Mouse (Mus musculus) liver, embryonic 12.5 days (tissue): ENCODE measurements at regions not wholly inside any gene's neighbourhood (a gene's known extent, or its start where the extent isn't known, plus 50 kb on each side); places are given as distances from the start of the nearest gene placed in this dataset.

Experiments
- ATAC-seq: fragments of 200-750 bp; cut with Nextera tagmentation; 2 replicates; pipeline ENCODE4 v1.8.0; 2017; ENCODE audit warnings: moderate number of reproducible peaks, mild to moderate bottlenecking, moderate library complexity
- H3K27ac ChIP-seq: fragments of 300-500 bp; sonication (generic); 2 replicates; pipeline ENCODE4 v1.5.1; 2016; ENCODE audit warnings: mild to moderate bottlenecking
- H3K27me3 ChIP-seq: fragments of 300-500 bp; sonication (generic); replicated peaks from 2 replicates; pipeline ENCODE4 v1.6.1; 2016; ENCODE audit warnings: mild to moderate bottlenecking, moderate library complexity
- H3K36me3 ChIP-seq: fragments of 300-500 bp; sonication (generic); 2 replicates; pipeline ENCODE4 v1.6.1; 2016; ENCODE audit warnings: mild to moderate bottlenecking, moderate library complexity
- H3K4me1 ChIP-seq: fragments of 300-500 bp; sonication (generic); 2 replicates; pipeline ENCODE4 v1.6.1; 2016
- H3K4me2 ChIP-seq: fragments of 300-500 bp; sonication (generic); 2 replicates; pipeline ENCODE4 v1.6.1; 2016; ENCODE audit warnings: mild to moderate bottlenecking, moderate library complexity
- H3K4me3 ChIP-seq: fragments of 300-500 bp; sonication (generic); 2 replicates; pipeline ENCODE4 v1.5.1; 2016; ENCODE audit warnings: mild to moderate bottlenecking, moderate library complexity
- H3K9ac ChIP-seq: fragments of 300-500 bp; sonication (generic); 2 replicates; pipeline ENCODE4 v1.6.1; 2016; ENCODE audit warnings: mild to moderate bottlenecking, moderate library complexity
- H3K9me3 ChIP-seq: fragments of 300-500 bp; sonication (generic); replicated peaks from 2 replicates; pipeline ENCODE4 v1.6.1; 2016; ENCODE audit warnings: mild to moderate bottlenecking, moderate library complexity
- WGBS: fragments of 180-500 bp; shearing (Covaris S2); methylation state at CpG from one replicate; pipeline ENCODE4 v1.1.7; 2016; ENCODE audit not compliant: insufficient replicate concordance; 5-methylcytosine and 5-hydroxymethylcytosine counted together

DNA sequence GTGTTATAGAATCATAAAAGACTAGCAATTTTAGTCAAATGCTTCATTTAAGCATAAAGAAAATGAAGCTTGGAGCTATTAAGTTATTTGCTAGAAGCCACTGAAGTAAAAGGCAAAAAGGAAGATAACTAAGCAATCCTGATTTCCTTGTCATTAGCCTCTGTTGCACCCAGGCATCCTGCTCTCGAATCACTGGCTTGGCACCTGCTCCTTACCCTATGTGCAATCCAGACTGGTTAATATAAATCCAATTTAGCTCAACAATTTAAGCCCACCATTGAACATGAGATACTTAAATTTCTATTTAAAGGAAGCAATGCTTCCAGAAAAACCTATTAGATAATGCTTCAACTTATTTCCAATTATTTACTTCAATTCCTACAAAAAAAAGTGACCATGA lies 328.7 kb downstream of the Ptprc start:
- 50% methylated on average over 1 of the region's 1 CpGs for WGBS
- no peaks in the 10 kb centered on the region for H3K4me1 ChIP-seq

GRCm38 (mm10) chr1:137840531-137840930 lies 335.0 kb downstream of the Ptprc start:
- H3K9me3 ChIP-seq = no peaks in the 10 kb centered on the region
- no peak overlapping the region for H3K4me2 ChIP-seq
- H3K27me3 ChIP-seq = no peaks in the 10 kb centered on the region
- H3K4me1 ChIP-seq = no peaks in the 10 kb centered on the region
- ATAC-seq = no peak
- H3K36me3 ChIP-seq = no peaks in the 10 kb centered on the region
- no peak overlapping the region for H3K9ac ChIP-seq
- H3K4me3 ChIP-seq = no peak overlapping the region
- H3K27ac ChIP-seq = no peak overlapping the region

More for the DNA sequence above, 328.7 kb downstream of the Ptprc start:
- H3K36me3 ChIP-seq = no peaks in the 10 kb centered on the region
- H3K9me3 ChIP-seq = no peaks in the 10 kb centered on the region
- H3K27ac ChIP-seq = no peak overlapping the region
- no peak overlapping the region for H3K4me3 ChIP-seq
- H3K9ac ChIP-seq = no peak overlapping the region
- H3K27me3 ChIP-seq = no peaks in the 10 kb centered on the region
- ATAC-seq = no peak
- H3K4me2 ChIP-seq = no peak overlapping the region

DNA sequence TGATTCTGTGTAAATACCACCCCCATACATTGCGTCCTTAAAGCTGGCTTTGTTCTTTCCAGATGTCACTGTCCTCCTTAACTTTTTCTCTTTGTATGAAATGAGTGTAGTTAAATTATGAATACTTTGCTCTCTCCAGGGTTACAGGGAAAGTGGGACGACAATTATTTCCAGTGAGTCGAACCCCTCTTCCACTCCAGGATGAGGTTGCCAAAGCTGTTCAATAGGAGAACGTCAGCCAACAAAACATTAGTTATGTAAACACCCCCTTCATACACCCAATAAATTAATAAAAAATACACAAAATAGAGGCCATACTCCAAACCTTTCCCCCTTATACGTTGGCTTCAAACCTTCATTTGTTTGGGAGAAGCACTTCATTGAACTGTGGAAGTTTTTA lies 335.8 kb downstream of the Ptprc start:
- 64% methylated on average over 5 of the region's 5 CpGs for WGBS
- H3K4me3 ChIP-seq = no peak overlapping the region
- no peak for ATAC-seq

GRCm38 (mm10) chr1:137839263-137839662 lies 336.2 kb downstream of the Ptprc start:
- no peaks in the 10 kb centered on the region for H3K9me3 ChIP-seq
- no peak overlapping the region for H3K27ac ChIP-seq
- H3K4me2 ChIP-seq = no peak overlapping the region
- no peak for ATAC-seq
- H3K9ac ChIP-seq = no peak overlapping the region
- WGBS = 51% methylated on average over 2 of the region's 2 CpGs
- H3K36me3 ChIP-seq = no peaks in the 10 kb centered on the region
- no peaks in the 10 kb centered on the region for H3K27me3 ChIP-seq
- no peaks in the 10 kb centered on the region for H3K4me1 ChIP-seq
- H3K4me3 ChIP-seq = no peak overlapping the region

More for the DNA sequence above, 335.8 kb downstream of the Ptprc start:
- Histone ChIP-seq H3K4me2 (no peak overlapping the region), H3K27ac (no peak overlapping the region), H3K27me3 (no peaks in the 10 kb centered on the region), H3K4me1 (no peaks in the 10 kb centered on the region), H3K36me3 (no peaks in the 10 kb centered on the region), H3K9me3 (no peaks in the 10 kb centered on the region), H3K9ac (no peak overlapping the region)

GRCm38 (mm10) chr1:137838357-137838756 lies 337.2 kb downstream of the Ptprc start:
- WGBS = 63% methylated on average over 8 of the region's 8 CpGs
- no peak for ATAC-seq

DNA sequence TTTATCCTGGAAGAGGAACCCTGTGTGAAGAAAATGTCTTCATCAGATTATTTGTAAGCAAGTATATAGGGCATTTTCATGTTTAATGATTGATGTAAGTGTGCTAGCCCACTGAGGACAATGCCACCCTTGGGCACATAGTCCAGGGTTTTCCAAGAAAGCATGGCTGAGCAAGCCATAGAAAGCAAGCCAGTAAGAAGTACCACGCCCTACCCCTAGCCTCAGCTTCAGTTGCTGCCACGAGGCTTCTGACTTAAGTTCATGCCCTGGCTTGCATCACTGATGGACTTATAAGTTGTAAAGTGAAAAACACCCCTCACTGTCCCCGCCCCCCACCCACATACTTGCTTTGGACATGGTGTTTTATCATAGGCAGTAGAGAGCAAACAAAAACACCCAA lies 342.0 kb downstream of the Ptprc start:
- WGBS = 52% methylated on average over 3 of the region's 3 CpGs
- Histone ChIP-seq H3K4me1 (no peaks in the 10 kb centered on the region), H3K27me3 (no peaks in the 10 kb centered on the region), H3K27ac (no peak overlapping the region), H3K9ac (no peak overlapping the region), H3K4me2 (no peak overlapping the region), H3K36me3 (no peaks in the 10 kb centered on the region), H3K9me3 (no peaks in the 10 kb centered on the region), H3K4me3 (no peak overlapping the region)
- ATAC-seq = no peak

More at GRCm38 (mm10) chr1:137838357-137838756, 337.2 kb downstream of the Ptprc start:
- Histone ChIP-seq H3K36me3 (no peaks in the 10 kb centered on the region), H3K27me3 (no peaks in the 10 kb centered on the region), H3K27ac (no peak overlapping the region), H3K4me2 (no peak overlapping the region), H3K9me3 (no peaks in the 10 kb centered on the region), H3K4me1 (no peaks in the 10 kb centered on the region), H3K9ac (no peak overlapping the region), H3K4me3 (no peak overlapping the region)

GRCm38 (mm10) chr1:137831284-137831683 lies 344.2 kb downstream of the Ptprc start:
- no peak overlapping the region for H3K27ac ChIP-seq
- no peak overlapping the region for H3K4me2 ChIP-seq

DNA sequence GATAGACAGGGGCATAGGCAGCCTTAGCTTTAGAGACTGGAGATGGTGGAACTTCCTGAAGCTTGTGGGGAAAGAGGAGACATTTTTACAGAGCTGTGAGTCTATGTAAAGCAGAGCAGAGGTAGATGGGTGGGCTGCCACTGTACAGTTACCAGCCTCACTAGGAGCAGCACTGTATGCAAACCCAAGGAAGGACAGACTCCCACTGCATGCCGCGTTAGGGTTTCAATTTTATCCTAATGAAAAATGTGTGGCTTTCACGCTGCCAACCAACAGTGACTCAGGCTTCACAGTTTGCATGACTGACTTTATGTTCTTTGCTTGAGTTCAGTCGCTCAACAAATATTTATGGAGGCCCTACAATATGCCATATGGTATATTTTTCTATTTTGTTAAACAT lies 348.1 kb downstream of the Ptprc start:
- Histone ChIP-seq H3K9me3 (no peaks in the 10 kb centered on the region), H3K27ac (no peak overlapping the region), H3K4me2 (no peak overlapping the region), H3K9ac (no peak overlapping the region), H3K27me3 (no peaks in the 10 kb centered on the region), H3K4me1 (no peaks in the 10 kb centered on the region), H3K4me3 (no peak overlapping the region), H3K36me3 (no peaks in the 10 kb centered on the region)
- no peak for ATAC-seq
- 86% methylated on average over 4 of the region's 4 CpGs for WGBS

More at GRCm38 (mm10) chr1:137831284-137831683, 344.2 kb downstream of the Ptprc start:
- 39% methylated on average over 4 of the region's 4 CpGs for WGBS
- Histone ChIP-seq H3K4me1 (no peaks in the 10 kb centered on the region), H3K9ac (no peak overlapping the region), H3K4me3 (no peak overlapping the region), H3K36me3 (no peaks in the 10 kb centered on the region), H3K27me3 (no peaks in the 10 kb centered on the region), H3K9me3 (no peaks in the 10 kb centered on the region)
- no peak for ATAC-seq

DNA sequence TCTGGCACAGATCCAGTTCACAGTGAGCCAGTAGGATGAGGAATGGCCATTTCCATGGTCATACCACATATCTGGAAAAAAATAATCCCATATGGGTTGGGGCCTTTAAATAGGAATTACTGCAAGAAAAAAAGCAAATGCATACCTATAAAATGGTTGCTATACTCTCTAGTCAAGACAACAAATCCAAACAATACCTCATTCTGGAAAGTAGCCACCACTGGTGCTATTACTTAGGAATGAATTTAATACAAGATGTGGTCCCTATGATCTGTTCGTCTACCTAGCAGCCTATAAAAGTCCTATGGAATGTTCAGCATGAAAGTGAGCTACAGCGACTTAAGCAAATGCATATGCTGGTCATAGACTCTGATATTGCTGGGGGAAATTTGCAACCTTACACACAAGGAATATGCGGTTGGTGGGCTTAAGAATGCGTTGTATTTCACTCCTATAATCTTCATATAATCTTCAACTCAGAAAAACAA lies 360.1 kb downstream of the Ptprc start:
- no peak overlapping the region for H3K27ac ChIP-seq

DNA sequence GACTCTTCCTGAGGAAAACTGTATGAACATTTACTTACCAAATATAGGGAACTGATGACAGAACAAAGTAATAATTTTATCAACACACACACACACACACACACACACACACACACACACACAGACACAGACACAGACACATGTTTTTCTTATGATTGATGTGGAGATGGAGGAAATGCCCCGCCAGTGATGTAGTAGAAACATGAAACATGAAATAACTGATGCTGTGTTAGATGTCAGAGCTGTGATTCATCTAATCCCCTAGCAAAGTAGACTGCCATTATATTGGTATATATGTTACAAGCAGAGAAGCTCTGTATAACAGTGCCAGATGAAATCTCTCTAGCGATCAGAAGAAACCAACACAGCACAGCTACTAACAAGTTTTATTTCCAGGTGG lies 361.0 kb downstream of the Ptprc start:
- no peak for ATAC-seq
- no peak overlapping the region for H3K27ac ChIP-seq
- 59% methylated on average over 2 of the region's 2 CpGs for WGBS
- no peak overlapping the region for H3K4me3 ChIP-seq
- H3K4me2 ChIP-seq = no peak overlapping the region
- no peak overlapping the region for H3K9ac ChIP-seq
- no peaks in the 10 kb centered on the region for H3K9me3 ChIP-seq
- no peaks in the 10 kb centered on the region for H3K27me3 ChIP-seq
- H3K4me1 ChIP-seq = no peaks in the 10 kb centered on the region
- no peaks in the 10 kb centered on the region for H3K36me3 ChIP-seq

More for the DNA sequence above, 360.1 kb downstream of the Ptprc start:
- no peaks in the 10 kb centered on the region for H3K36me3 ChIP-seq
- ATAC-seq = no peak
- no peak overlapping the region for H3K4me3 ChIP-seq
- H3K9me3 ChIP-seq = no peaks in the 10 kb centered on the region
- no peaks in the 10 kb centered on the region for H3K27me3 ChIP-seq
- no peaks in the 10 kb centered on the region for H3K4me1 ChIP-seq
- H3K9ac ChIP-seq = no peak overlapping the region
- 65% methylated on average over 4 of the region's 4 CpGs for WGBS
- no peak overlapping the region for H3K4me2 ChIP-seq

DNA sequence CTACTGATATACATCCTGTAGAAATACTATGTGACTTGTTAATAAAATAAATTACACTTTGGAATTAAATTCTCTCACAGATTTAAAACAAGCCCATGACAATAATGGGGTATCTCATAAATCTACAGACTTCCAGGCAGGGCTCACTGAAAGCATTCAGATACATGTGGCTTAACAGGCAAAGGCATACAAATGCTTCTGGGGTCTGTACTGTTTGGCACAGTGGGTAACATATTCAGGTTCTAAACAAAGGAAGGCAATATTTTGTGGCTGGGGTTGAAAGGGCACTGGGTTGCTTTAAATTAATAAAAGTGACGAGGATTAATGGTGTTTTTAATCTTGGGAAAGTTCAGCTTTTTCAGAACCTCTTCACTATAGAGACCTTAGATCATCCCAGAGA lies 361.8 kb downstream of the Ptprc start:
- no peak overlapping the region for H3K4me2 ChIP-seq
- no peak overlapping the region for H3K9ac ChIP-seq
- no peaks in the 10 kb centered on the region for H3K36me3 ChIP-seq
- H3K9me3 ChIP-seq = no peaks in the 10 kb centered on the region
- WGBS = 57% methylated on average over 1 of the region's 1 CpGs
- ATAC-seq = no peak
- no peak overlapping the region for H3K4me3 ChIP-seq
- no peaks in the 10 kb centered on the region for H3K4me1 ChIP-seq
- H3K27me3 ChIP-seq = no peaks in the 10 kb centered on the region
- no peak overlapping the region for H3K27ac ChIP-seq

DNA sequence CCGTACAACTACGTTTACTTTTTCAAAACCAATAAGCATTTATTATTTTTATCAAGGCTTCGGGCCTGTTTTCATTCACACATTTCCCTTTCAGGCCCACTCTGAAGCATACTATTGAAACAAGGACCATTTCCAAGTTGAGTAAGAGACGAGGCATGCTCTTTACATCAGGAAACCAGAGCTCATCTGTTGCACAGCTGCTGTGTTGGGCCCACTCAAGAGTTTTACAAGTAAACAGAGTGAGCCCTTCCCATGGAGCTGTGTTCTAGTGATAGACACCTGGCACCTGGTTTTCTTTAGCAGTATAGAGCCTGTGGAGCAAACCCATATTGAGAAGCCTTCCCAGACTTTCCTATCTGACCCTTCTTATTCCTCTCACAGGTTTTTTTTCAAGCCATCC lies 363.5 kb downstream of the Ptprc start:
- Histone ChIP-seq H3K9ac (no peak overlapping the region), H3K4me1 (no peaks in the 10 kb centered on the region), H3K9me3 (no peaks in the 10 kb centered on the region), H3K27me3 (no peaks in the 10 kb centered on the region), H3K27ac (no peak overlapping the region), H3K4me3 (no peak overlapping the region), H3K36me3 (no peaks in the 10 kb centered on the region), H3K4me2 (no peak overlapping the region)
- 72% methylated on average over 4 of the region's 4 CpGs for WGBS
- ATAC-seq = no peak

DNA sequence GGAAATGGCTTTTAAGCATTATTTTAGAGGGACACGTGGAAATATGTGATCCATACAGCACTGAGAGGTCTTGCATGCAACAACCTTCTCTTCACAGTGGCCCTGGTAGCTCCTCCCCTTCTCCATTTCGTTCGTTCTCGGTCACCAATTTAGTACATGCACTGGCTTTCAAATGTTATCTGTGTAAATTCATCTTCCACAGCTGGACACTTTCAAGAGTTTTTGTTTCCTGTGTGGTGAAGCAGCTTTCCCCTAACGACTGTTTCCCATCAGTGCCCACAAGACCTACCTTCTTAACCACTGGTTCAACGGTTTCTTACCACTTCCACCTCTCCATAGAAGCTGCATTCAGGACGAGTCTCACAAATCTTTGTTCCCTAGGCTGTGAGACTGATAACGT lies 368.8 kb downstream of the Ptprc start:
- Histone ChIP-seq H3K4me3 (no peak overlapping the region), H3K4me1 (no peaks in the 10 kb centered on the region), H3K36me3 (no peaks in the 10 kb centered on the region), H3K9ac (no peak overlapping the region), H3K9me3 (no peaks in the 10 kb centered on the region), H3K4me2 (no peak overlapping the region; the same call in 1 of the 2 replicates), H3K27me3 (no peaks in the 10 kb centered on the region), H3K27ac (no peak overlapping the region)
- 13% methylated on average over 8 of the region's 8 CpGs for WGBS
- 0 out of 2 replicates have a peak, but pooled peaks have one; percentile 32 for ATAC-seq
